Mouse (Mus musculus) stomach, postnatal 0 days (tissue): ENCODE measurements around the gene Tbc1d16. TPM values are rescaled to one million over a fixed set of nuclear protein-coding genes. Genes with fewer than 3 reads are reported as not detected.
A peak's percentile ranks its signal among the peaks of the same experiment; 100 is the strongest.

Source experiments
- ATAC-seq: fragments of 200-750 bp; cut with Nextera tagmentation; 2 replicates; pipeline ENCODE4 v1.8.0; 2017; ENCODE audit not compliant: low FRiP score, low TSS enrichment
- DNase-seq: peaks from one replicate; pipeline ENCODE4 v3.0.0-alpha.2; 2016; ENCODE audit warnings: low spot score
- H3K27ac ChIP-seq: fragments of 300-500 bp; sonication (generic); replicated peaks from 2 replicates; pipeline ENCODE4 v1.5.1; 2014; ENCODE audit warnings: mild to moderate bottlenecking, control low read depth
- H3K27me3 ChIP-seq: fragments of 300-500 bp; sonication (generic); 2 replicates; pipeline ENCODE4 v1.6.1; 2014; ENCODE audit warnings: low read length; ENCODE audit not compliant: control insufficient read depth, insufficient read depth
- H3K36me3 ChIP-seq: fragments of 300-500 bp; sonication (generic); 2 replicates; pipeline ENCODE4 v1.6.1; 2014; ENCODE audit warnings: low read length, mixed read lengths; ENCODE audit not compliant: control insufficient read depth, insufficient read depth
- H3K4me1 ChIP-seq: fragments of 300-500 bp; sonication (generic); replicated peaks from 2 replicates; pipeline ENCODE4 v1.6.1; 2014; ENCODE audit warnings: antibody characterized with exemption; ENCODE audit not compliant: control insufficient read depth, insufficient read depth
- H3K4me2 ChIP-seq: fragments of 300-500 bp; sonication (generic); replicated peaks from 2 replicates; pipeline ENCODE4 v1.6.1; 2014; ENCODE audit warnings: low read depth, mild to moderate bottlenecking, control low read depth, moderate library complexity
- H3K4me3 ChIP-seq: fragments of 300-500 bp; sonication (generic); 2 replicates; pipeline ENCODE4 v1.5.1; 2014; ENCODE audit warnings: low read depth, low read length, control low read depth
- H3K9ac ChIP-seq: fragments of 300-500 bp; sonication (generic); 2 replicates; pipeline ENCODE4 v1.6.1; 2014; ENCODE audit warnings: mild to moderate bottlenecking, low read length, control low read depth, mixed read lengths
- H3K9me3 ChIP-seq: fragments of 300-500 bp; sonication (generic); 2 replicates; pipeline ENCODE4 v1.6.1; 2016; ENCODE audit warnings: low read length; ENCODE audit not compliant: control insufficient read depth
- CTCF ChIP-seq: IDR thresholded peaks from 2 replicates; pipeline ENCODE4 v1.5.1; 2016; ENCODE audit warnings: antibody characterized with exemption, low read depth, mild to moderate bottlenecking, moderate library complexity
- EP300 ChIP-seq: optimal IDR thresholded peaks from 2 replicates; pipeline ENCODE3; 2016; ENCODE audit warnings: antibody characterized with exemption
- whole genome bisulfite sequencing: fragments of 180-500 bp; shearing (Covaris S2); extraction: QIAGEN DNeasy Blood & Tissue Kit; methylation state at CpG from one replicate; pipeline ENCODE4 v1.1.7; 2014; 5-methylcytosine and 5-hydroxymethylcytosine counted together
- polyA plus RNA-seq: library from polyadenylated mRNA; unstranded; fragments of >200 nt; fragmentation: Nextera tagmentation; extraction: Ambion mirVana; gene quantifications from 2 replicates; pipeline ENCODE4 v1.2.1, GENCODE M21; 2015

The Tbc1d16 gene
- polyA plus RNA-seq, 1 experiment from 2014 or later, result 6.3 TPM

DNA sequence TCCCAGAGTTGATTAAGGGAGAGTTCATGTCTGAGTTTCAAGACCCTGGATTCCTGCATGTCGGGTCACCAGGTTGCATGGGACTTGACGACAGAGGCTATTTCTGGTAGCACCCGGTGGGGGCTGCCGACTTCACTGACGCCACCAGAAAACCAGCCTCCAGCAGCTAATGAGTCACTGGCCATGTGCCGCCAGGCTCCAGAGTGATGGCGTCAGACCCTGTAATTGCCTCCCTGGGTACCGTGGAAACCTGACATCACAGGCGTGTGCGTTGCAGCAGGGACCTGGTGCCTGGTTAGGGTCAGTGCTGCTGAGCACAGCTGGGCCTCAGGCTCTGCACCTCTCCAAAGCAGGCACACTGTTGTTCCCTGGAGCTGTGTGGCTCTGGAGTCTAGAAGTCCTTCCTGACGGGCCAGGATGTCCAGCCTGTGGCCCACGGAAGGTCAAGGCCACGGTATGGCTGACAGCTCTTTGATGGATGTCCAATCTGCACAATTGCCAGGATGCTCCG is 75.9 kb downstream of the Tbc1d16 start:
- peaks cover 16% of the 10 kb centered on the region; the same call in 1 of the 2 replicates for H3K36me3 ChIP-seq
- WGBS, result 63% methylated on average over 14 of the region's 14 CpGs
- H3K9me3 ChIP-seq, result no peaks in the 10 kb centered on the region
- no peak overlapping the region for H3K27ac ChIP-seq
- H3K9ac ChIP-seq, result no peak overlapping the region
- TF ChIP-seq CTCF, result no peak
- TF ChIP-seq EP300, result no peak
- no peak for DNase-seq
- no peak for ATAC-seq
- H3K27me3 ChIP-seq, result no peaks in the 10 kb centered on the region
- no peak overlapping the region for H3K4me3 ChIP-seq
- H3K4me1 ChIP-seq, result no peaks in the 10 kb centered on the region
- H3K4me2 ChIP-seq, result no peak overlapping the region

DNA sequence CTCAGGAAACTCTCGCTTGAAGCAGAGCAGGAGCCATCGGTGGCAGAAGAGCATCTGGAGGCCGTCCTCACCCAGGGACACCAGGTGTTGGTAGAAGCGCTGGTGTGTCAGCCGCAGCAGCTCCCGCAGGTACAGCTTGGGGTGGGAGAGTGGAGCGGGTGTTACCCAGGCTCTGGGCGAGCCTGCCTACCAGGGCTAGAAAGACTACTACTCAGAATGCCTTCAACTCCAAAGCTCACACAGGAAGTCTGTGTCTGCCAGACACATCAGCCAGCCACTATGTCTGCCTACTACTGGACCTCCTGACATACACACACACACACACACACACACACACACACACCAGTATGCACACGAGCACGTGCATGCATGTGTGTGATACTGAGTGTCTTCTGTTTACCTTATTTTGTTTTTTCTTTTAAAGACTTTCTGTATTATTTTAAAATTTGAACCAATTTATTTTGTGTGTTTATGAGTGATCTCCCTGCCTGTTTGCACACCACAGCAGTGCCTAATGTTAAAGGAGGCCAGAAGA is 77.2 kb downstream of the Tbc1d16 start:
- no peak overlapping the region for H3K9ac ChIP-seq
- peaks cover 16% of the 10 kb centered on the region; the same call in 1 of the 2 replicates for H3K36me3 ChIP-seq
- TF ChIP-seq EP300 (no peak), CTCF (no peak)
- 77% methylated on average over 10 of the region's 10 CpGs for WGBS
- no peak overlapping the region for H3K4me3 ChIP-seq
- H3K9me3 ChIP-seq, result no peaks in the 10 kb centered on the region
- ATAC-seq (no peak), DNase-seq (no peak)
- no peaks in the 10 kb centered on the region for H3K4me1 ChIP-seq
- no peak overlapping the region for H3K27ac ChIP-seq
- no peak overlapping the region for H3K4me2 ChIP-seq
- H3K27me3 ChIP-seq, result no peaks in the 10 kb centered on the region

DNA sequence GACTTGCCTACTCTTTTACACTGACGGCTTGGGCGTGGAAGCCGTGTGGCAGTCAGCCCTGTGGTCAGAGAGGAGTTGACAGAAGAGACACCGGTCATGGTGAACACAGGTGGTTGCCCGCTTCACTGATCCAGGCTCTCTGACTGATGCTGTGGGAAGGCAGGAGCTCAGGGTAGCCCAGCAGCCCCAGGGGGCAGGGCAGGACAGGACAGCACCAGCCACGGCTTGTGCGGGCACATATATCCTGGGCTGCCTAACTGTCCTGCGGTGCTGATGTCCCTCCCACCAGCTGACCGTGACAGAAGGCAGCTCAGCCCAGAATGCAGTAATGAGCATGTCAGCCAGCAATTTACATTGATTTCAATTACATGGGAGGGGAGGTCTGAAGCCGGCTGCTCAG is 77.9 kb downstream of the Tbc1d16 start:
- DNase-seq (no peak), ATAC-seq (no peak)
- no peak overlapping the region for H3K4me3 ChIP-seq
- 76% methylated on average over 10 of the region's 10 CpGs for WGBS
- no peak overlapping the region for H3K4me2 ChIP-seq
- TF ChIP-seq EP300 (no peak), CTCF (no peak)
- peaks cover 16% of the 10 kb centered on the region; the same call in 1 of the 2 replicates for H3K36me3 ChIP-seq
- no peaks in the 10 kb centered on the region for H3K4me1 ChIP-seq
- no peak overlapping the region for H3K9ac ChIP-seq
- H3K27ac ChIP-seq, result no peak overlapping the region
- H3K9me3 ChIP-seq, result no peaks in the 10 kb centered on the region
- H3K27me3 ChIP-seq, result no peaks in the 10 kb centered on the region

GRCm38 (mm10) chr11:119148829-119149228 is 79.5 kb downstream of the Tbc1d16 start:
- Histone ChIP-seq H3K4me1 (no peaks in the 10 kb centered on the region), H3K36me3 (peaks cover 12% of the 10 kb centered on the region; the same call in 1 of the 2 replicates), H3K27ac (no peak overlapping the region), H3K9ac (no peak overlapping the region), H3K9me3 (no peaks in the 10 kb centered on the region), H3K27me3 (no peaks in the 10 kb centered on the region), H3K4me3 (no peak overlapping the region), H3K4me2 (no peak overlapping the region)
- ATAC-seq (no peak), DNase-seq (no peak)
- TF ChIP-seq CTCF, result no peak
- no peak for TF ChIP-seq EP300
- 88% methylated on average over 13 of the region's 13 CpGs for WGBS

DNA sequence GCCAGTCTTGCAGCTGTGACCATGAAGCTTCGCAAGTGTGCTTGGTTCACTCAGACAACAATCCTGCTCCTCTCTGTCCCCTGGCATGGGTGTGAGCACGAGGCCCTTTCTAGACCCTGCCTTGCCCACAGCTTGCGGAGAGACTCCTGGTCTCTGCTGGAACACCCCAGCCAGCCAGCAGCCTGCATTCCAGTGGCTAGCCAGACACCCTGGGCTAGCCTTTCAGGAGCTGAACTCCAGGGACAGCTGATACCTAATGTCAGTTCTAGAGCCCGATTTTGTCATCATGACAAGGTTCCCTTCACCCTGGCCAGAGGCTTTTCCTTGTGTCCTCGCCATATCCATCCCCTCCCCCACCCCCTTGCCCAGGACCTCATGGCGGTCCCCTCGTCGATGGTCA is 81.1 kb downstream of the Tbc1d16 start:
- no peaks in the 10 kb centered on the region for H3K4me1 ChIP-seq
- no peak overlapping the region for H3K4me2 ChIP-seq
- ATAC-seq, result no peak
- H3K9me3 ChIP-seq, result no peaks in the 10 kb centered on the region
- no peak for DNase-seq
- TF ChIP-seq CTCF (no peak), EP300 (no peak)
- no peak overlapping the region for H3K27ac ChIP-seq
- no peak overlapping the region for H3K4me3 ChIP-seq
- H3K27me3 ChIP-seq, result no peaks in the 10 kb centered on the region
- WGBS, result 90% methylated on average over 8 of the region's 8 CpGs
- H3K9ac ChIP-seq, result no peak overlapping the region
- peaks cover 7% of the 10 kb centered on the region; the same call in 1 of the 2 replicates for H3K36me3 ChIP-seq

- ATAC-seq (no peak), DNase-seq (peak; percentile 60)
- WGBS, result 51% methylated on average over 11 of the region's 12 CpGs
- H3K9ac ChIP-seq, result no peak overlapping the region
- H3K9me3 ChIP-seq, result no peaks in the 10 kb centered on the region
- TF ChIP-seq EP300 (no peak), CTCF (no peak)
- no peak overlapping the region for H3K4me3 ChIP-seq
- no peaks in the 10 kb centered on the region for H3K4me1 ChIP-seq
- H3K36me3 ChIP-seq, result peaks cover 7% of the 10 kb centered on the region; the same call in 1 of the 2 replicates
- H3K4me2 ChIP-seq, result no peak overlapping the region
- H3K27me3 ChIP-seq, result no peaks in the 10 kb centered on the region
- H3K27ac ChIP-seq, result 0 out of 2 replicates have a peak overlapping the region, but pooled peaks have one; percentile 40
Measured at GRCm38 (mm10) chr11:119146140-119146539, 82.2 kb downstream of the Tbc1d16 start.
